In genomic region chr15:97766194-97766593, GRCm38 (mm10) we compare ENCODE assay signal across 7 mouse cellular contexts. TPM values are rescaled to one million over a fixed set of nuclear protein-coding genes. Genes with fewer than 3 reads are reported as not detected.
DNase-seq lines count a peak whose midpoint lies in the region; ATAC-seq and TF ChIP-seq lines count a peak whose summit lies in the region.

No protein-coding gene starts in this region.

- no peaks in the 10 kb centered on the region; the same call in 1 of the 2 replicates for H3K27me3 ChIP-seq in liver, adult 2 months (ENCODE audit: control insufficient read depth, insufficient read depth, low read length)
- peaks cover 89% of the 10 kb centered on the region for H3K27me3 ChIP-seq in hindbrain, embryonic 10.5 days (ENCODE audit: insufficient read depth, poor library complexity, severe bottlenecking)
- H3K27me3 ChIP-seq in midbrain, embryonic 13.5 days: peaks cover 77% of the 10 kb centered on the region

- no peaks in the 10 kb centered on the region for H3K9me3 ChIP-seq in hindbrain, embryonic 10.5 days
- H3K9me3 ChIP-seq in midbrain, embryonic 13.5 days: no peaks in the 10 kb centered on the region

- peak overlapping the region; percentile 55 for H3K4me3 ChIP-seq in liver, adult 2 months (ENCODE audit: insufficient read depth, low read depth, low read length)
- peak overlapping the region; percentile 59 for H3K4me3 ChIP-seq in hindbrain, embryonic 10.5 days
- peak overlapping the region; percentile 45 for H3K4me3 ChIP-seq in midbrain, embryonic 13.5 days (replicated peaks)

- peak overlapping the region; percentile 33 for H3K27ac ChIP-seq in liver, adult 2 months (replicated peaks; ENCODE audit: insufficient read depth, low read depth, low read length)
- H3K27ac ChIP-seq in hindbrain, embryonic 10.5 days: peak overlapping the region; percentile 72
- no peak overlapping the region; the same call in 1 of the 2 replicates for H3K27ac ChIP-seq in midbrain, embryonic 13.5 days

- peaks cover 2% of the 10 kb centered on the region; the same call in 1 of the 2 replicates for H3K4me1 ChIP-seq in liver, adult 2 months (ENCODE audit: control insufficient read depth, insufficient read depth, low read length)
- H3K4me1 ChIP-seq in hindbrain, embryonic 10.5 days (replicated peaks): peaks cover 69% of the 10 kb centered on the region
- H3K4me1 ChIP-seq in midbrain, embryonic 13.5 days (replicated peaks): peaks cover 35% of the 10 kb centered on the region

- no peak for TF ChIP-seq POLR2A in liver, adult 2 months (IDR thresholded peaks at IDR 0.05; ENCODE audit: extremely low read depth, insufficient read depth, low read length)

- no peaks in the 10 kb centered on the region for H3K36me3 ChIP-seq in liver, adult 2 months (ENCODE audit: control insufficient read depth, insufficient read depth, low read length)
- H3K36me3 ChIP-seq in hindbrain, embryonic 10.5 days: no peaks in the 10 kb centered on the region
- no peaks in the 10 kb centered on the region for H3K36me3 ChIP-seq in midbrain, embryonic 13.5 days

- H3K9ac ChIP-seq in liver, adult 2 months (ENCODE audit: low read depth, low read length): peak overlapping the region; percentile 44
- H3K9ac ChIP-seq in midbrain, embryonic 13.5 days (replicated peaks): peak overlapping the region; percentile 53

- no peaks in the 10 kb centered on the region for H3K79me2 ChIP-seq in liver, adult 2 months (ENCODE audit: control insufficient read depth, insufficient read depth, low read length)

- WGBS in liver, adult 2 months: 42% methylated on average over 8 of the region's 8 CpGs
- WGBS in hindbrain, embryonic 10.5 days: 9% methylated on average over 8 of the region's 8 CpGs
- WGBS in midbrain, embryonic 13.5 days: 5% methylated on average over 8 of the region's 8 CpGs

- peak; percentile 38 for ATAC-seq in midbrain, embryonic 13.5 days

- TF ChIP-seq CTCF in liver, adult 2 months (IDR thresholded peaks at IDR 0.05; ENCODE audit: low read depth, low read length): no peak

- H3K4me2 ChIP-seq in midbrain, embryonic 13.5 days (replicated peaks): peak overlapping the region; percentile 81

- DNase-seq in liver, adult 2 months (ENCODE audit: extremely low read depth, low read depth, low spot score): no peak
- DNase-seq in liver: no peak
- peak; percentile 52 for DNase-seq in embryo, embryonic 11 days
- DNase-seq in hindbrain, embryonic 10.5 days (ENCODE audit: low spot score): peak; percentile 51
- DNase-seq in ovary, postnatal 14 days (ENCODE audit: low spot score): no peak
- DNase-seq in gastrocnemius, postnatal 4 days (ENCODE audit: low spot score in 2 of 2): no peak

RNA-seq across cellular contexts. Expression of gene Rapgef3, which starts 1.6 kb away (rescaled TPM):
- 1.8 and 3.2 TPM in 2 replicates for total RNA-seq in liver, adult 2 months (2014; rRNA removed)
- polyA plus RNA-seq in liver, adult 2 months (2012; rRNA removed): 2.7 and 4.9 TPM in 2 replicates
- 6.2 and 6.7 TPM in 2 replicates for polyA plus RNA-seq in hindbrain, embryonic 10.5 days (2016; fragmentation: Nextera tagmentation; extraction: Ambion mirVana)
- 7.2 and 9.0 TPM in 2 replicates for polyA plus RNA-seq in midbrain, embryonic 13.5 days (2015; fragmentation: Nextera tagmentation; extraction: Ambion mirVana)
- 10 to 100 TPM in 1 of 2 experiments, 1 to 10 TPM in 1; 9.4 to 11.0 TPM for total RNA-seq in gastrocnemius, postnatal 4 days (2021)

RNA-seq across cellular contexts. Expression of gene Slc48a1, which starts 12.1 kb away (rescaled TPM):
- total RNA-seq in liver, adult 2 months (2014; rRNA removed): 15.2 and 21.1 TPM in 2 replicates
- 54.9 and 58.6 TPM in 2 replicates for polyA plus RNA-seq in liver, adult 2 months (2012; rRNA removed)
- polyA plus RNA-seq in hindbrain, embryonic 10.5 days (2016; fragmentation: Nextera tagmentation; extraction: Ambion mirVana): 28.8 and 31.3 TPM in 2 replicates
- 48.0 and 59.8 TPM in 2 replicates for polyA plus RNA-seq in midbrain, embryonic 13.5 days (2015; fragmentation: Nextera tagmentation; extraction: Ambion mirVana)
- total RNA-seq in gastrocnemius, postnatal 4 days (2021): 10 to 100 TPM; 32.6 to 35.4 TPM

RNA-seq across cellular contexts. Expression of gene Endou, which starts 35.1 kb away (rescaled TPM):
- total RNA-seq in liver, adult 2 months (2014; rRNA removed): 0.47 and 0.55 TPM in 2 replicates
- 0.21 and 0.32 TPM in 2 replicates for polyA plus RNA-seq in liver, adult 2 months (2012; rRNA removed)
- polyA plus RNA-seq in hindbrain, embryonic 10.5 days (2016; fragmentation: Nextera tagmentation; extraction: Ambion mirVana): 0.07 and 0.08 TPM in 2 replicates
- polyA plus RNA-seq in midbrain, embryonic 13.5 days (2015; fragmentation: Nextera tagmentation; extraction: Ambion mirVana): 0.17 and 0.31 TPM in 2 replicates
- total RNA-seq in gastrocnemius, postnatal 4 days (2021): under 1 TPM; 0.74 to 0.86 TPM

Comparison
In these comparisons a context has a peak if more than half of its experiments do, and no peak if none do; other contexts are left out.
1. DNase-seq: peak in embryo, embryonic 11 days (single experiment) and hindbrain, embryonic 10.5 days (single experiment); none in liver, adult 2 months (single experiment), liver (single experiment), ovary, postnatal 14 days (single experiment) and gastrocnemius, postnatal 4 days (0 of 2).
2. Peak in every context shown above with its lines, with median percentiles within 50 percentile points of each other: H3K4me3 ChIP-seq.